Mouse (Mus musculus) embryo, embryonic 10 days (tissue): ENCODE results near the gene Isoc2b.
A peak's percentile ranks its signal among the peaks of the same experiment; 100 is the strongest.
"Not testable (repeated sequence)": the region's sequence is repeated elsewhere in the genome, so short reads cannot be mapped to it uniquely, and the experiment has no call there.

Experiments used
- DNase-seq: peaks from one replicate; pipeline ENCODE4 v3.0.0-alpha.2; 2015; ENCODE audit warnings: low spot score

The Isoc2b gene

GRCm38 (mm10) chr7:4865579-4866493 is 4.2 kb downstream of the Isoc2b start:
- peak; percentile 97 for DNase-seq

GRCm38 (mm10) chr7:4865090-4865489 is 5.0 kb downstream of the Isoc2b start:
- peak; percentile 55 for DNase-seq

GRCm38 (mm10) chr7:4864130-4864845 is 5.8 kb downstream of the Isoc2b start:
- DNase-seq = no peak

GRCm38 (mm10) chr7:4863541-4864080 is 6.4 kb downstream of the Isoc2b start:
- no peak for DNase-seq

- no peak for DNase-seq
Observed at GRCm38 (mm10) chr7:4863041-4863440, 7.0 kb downstream of the Isoc2b start.

GRCm38 (mm10) chr7:4860926-4861325 is 9.1 kb downstream of the Isoc2b start:
- DNase-seq = not testable (repeated sequence)

GRCm38 (mm10) chr7:4859418-4859978 is 10.6 kb downstream of the Isoc2b start:
- DNase-seq = no peak

GRCm38 (mm10) chr7:4857321-4857720 is 12.7 kb downstream of the Isoc2b start:
- DNase-seq = no peak

GRCm38 (mm10) chr7:4856508-4856907 is 13.6 kb downstream of the Isoc2b start:
- DNase-seq = no peak

GRCm38 (mm10) chr7:4853613-4854012 is 16.4 kb downstream of the Isoc2b start:
- DNase-seq = no peak

GRCm38 (mm10) chr7:4851315-4851688 is 18.8 kb downstream of the Isoc2b start:
- no peak for DNase-seq

GRCm38 (mm10) chr7:4850621-4851314 is 19.3 kb downstream of the Isoc2b start:
- no peak for DNase-seq

GRCm38 (mm10) chr7:4849372-4849771 is 20.7 kb downstream of the Isoc2b start:
- no peak for DNase-seq

GRCm38 (mm10) chr7:4844917-4845309 is 25.1 kb downstream of the Isoc2b start:
- DNase-seq = peak; percentile 95

GRCm38 (mm10) chr7:4844245-4844916 is 25.7 kb downstream of the Isoc2b start, which contains the start of gene Shisa7:
Shisa7 (minus strand) TSS chr7:4844696.
- no peak for DNase-seq

GRCm38 (mm10) chr7:4843604-4844244 is 26.3 kb downstream of the Isoc2b start:
- peak; percentile 82 for DNase-seq

GRCm38 (mm10) chr7:4842634-4843131 is 27.4 kb downstream of the Isoc2b start:
- peak; percentile 71 for DNase-seq

- no peak for DNase-seq
Observed at GRCm38 (mm10) chr7:4842077-4842476, 28.0 kb downstream of the Isoc2b start.

GRCm38 (mm10) chr7:4837639-4838038 is 32.4 kb downstream of the Isoc2b start:
- no peak for DNase-seq

GRCm38 (mm10) chr7:4836351-4836792 is 33.7 kb downstream of the Isoc2b start:
- peak; percentile 80 for DNase-seq
